Mouse (Mus musculus) T-helper 2 cell (primary cell): ENCODE results near the gene Snx17.

ENCODE experiments used
- in situ Hi-C: fragments of 300-600 bp; cut with MboI, MseI; formaldehyde crosslinking; loops from one replicate; pipeline ENCODE4 v1.15.1; 2025; ENCODE audit warnings: high pct_unique_total_duplicates

The Snx17 gene

DNA sequence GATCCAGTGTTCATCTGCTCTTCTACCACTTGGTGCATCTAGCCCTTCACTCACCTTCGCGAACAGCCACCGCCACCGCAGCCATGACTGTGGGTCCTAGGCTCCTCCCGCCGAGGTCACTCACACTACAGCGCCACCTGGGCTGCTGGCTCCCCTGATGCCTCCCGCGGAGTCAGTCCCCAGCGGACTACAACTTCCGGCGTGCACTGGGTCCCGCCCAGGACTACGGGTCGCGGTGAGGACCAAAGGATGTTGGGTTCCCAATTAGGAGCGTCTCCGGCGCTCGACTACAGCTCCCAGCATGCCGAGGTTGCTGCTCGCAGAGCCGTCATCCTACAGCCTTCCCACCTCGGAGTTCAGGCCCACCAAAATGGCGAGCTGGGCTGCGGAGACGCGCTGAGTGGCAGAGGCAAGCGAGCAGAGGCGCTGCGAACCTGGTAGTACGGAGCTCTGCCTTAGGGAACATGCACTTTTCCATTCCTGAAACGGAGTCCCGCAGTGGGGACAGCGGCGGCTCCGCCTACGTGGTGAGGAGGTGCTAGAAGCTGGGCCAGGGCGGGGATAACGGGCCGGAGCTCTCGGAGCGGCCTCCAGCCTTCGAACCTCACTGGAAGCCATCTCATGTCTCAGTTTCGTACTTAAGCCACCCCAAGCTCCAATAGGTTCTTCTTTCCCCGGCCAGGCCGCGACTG, at the start of gene Snx17, which contains the start of gene Eif2b4:
Snx17 (plus strand) TSS at position 289 of the 692 bp plus-strand sequence.
Eif2b4 (minus strand) TSS at position 492 of the 692 bp plus-strand sequence.
- in situ Hi-C loops, result loop anchor here (10.0 kb wide), 1 partner anchor 958 kb away; the partner anchor contains the start of gene Selenoi

DNA sequence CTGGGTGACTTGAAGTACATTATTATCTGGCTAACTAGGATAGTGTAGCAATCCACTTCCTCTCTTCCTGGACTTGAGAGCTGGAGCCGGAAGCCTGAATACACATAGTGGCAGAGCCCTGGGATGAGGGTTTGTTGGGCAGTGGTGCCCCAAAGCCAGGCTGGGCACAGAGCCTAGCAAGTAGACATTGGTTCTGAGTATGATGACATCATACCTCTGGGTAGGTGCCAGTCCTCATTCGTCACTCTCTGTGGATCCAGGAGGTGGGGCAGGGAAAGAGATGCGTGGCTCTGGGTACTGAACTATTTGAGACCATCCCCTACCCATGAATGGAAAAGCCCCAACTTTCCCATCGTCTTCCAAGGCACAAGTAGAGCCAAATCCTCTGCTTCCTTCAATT, 43.2 kb upstream of the Snx17 start:
- in situ Hi-C loops, result loop anchor here (5.0 kb wide), 1 partner anchor 62 kb away; no protein-coding TSS in a partner anchor

DNA sequence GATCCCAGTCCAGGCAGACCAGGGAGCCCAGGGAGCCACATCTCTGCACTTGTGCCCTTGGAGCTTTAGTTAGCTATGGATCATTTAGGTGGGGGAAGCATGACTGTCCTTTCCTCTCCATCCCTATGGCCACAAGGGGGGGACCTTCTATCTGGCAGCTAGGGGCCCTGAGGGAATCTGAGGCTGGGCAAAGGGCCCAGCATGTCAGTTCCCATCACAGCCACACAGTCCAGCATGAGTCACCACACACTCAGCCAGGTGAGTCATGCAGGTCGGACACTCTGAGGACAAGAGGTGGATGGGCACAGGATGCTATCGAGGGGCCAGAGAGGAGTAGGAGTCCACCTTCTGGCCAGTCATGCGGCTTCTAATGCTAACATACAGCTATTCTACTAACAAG, 41.3 kb upstream of the Snx17 start:
- in situ Hi-C loops, result no loop called here

- in situ Hi-C loops, result no loop called here
Observed at GRCm38 (mm10) chr5:31153516-31154151, 39.4 kb upstream of the Snx17 start.

- in situ Hi-C loops, result no loop called here
Observed at GRCm38 (mm10) chr5:31154152-31154553, 38.9 kb upstream of the Snx17 start, which contains the start of gene Mpv17. Gene Mpv17, minus strand, starts transcription at chr5:31154251.

- in situ Hi-C loops, result no loop called here
Observed at GRCm38 (mm10) chr5:31162462-31162861, 30.6 kb upstream of the Snx17 start.

DNA sequence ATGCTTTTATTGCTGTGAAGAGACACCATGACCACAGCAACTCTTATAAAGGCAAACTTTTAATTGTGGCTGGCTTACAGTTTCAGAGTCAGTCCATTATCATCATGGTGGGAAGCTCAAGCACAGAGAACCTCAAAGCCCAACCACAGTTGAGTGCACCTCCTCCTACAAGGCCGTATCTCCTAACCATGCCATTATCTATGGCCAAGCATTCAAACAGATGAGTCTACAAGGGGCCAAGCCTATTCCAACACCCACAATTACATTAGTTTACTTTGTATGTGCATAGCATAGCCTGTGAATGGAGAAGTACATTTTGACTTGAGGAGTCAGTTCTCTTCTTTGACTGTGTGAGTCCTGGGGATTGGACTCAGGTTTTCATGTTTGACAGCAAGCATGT, 28.1 kb upstream of the Snx17 start:
- in situ Hi-C loops, result no loop called here

GRCm38 (mm10) chr5:31168630-31169029, 24.4 kb upstream of the Snx17 start:
- in situ Hi-C loops, result no loop called here

GRCm38 (mm10) chr5:31179301-31179765, 13.7 kb upstream of the Snx17 start:
- in situ Hi-C loops, result loop anchor here (10.0 kb wide), 1 partner anchor 125 kb away; the partner anchor contains the start of gene Cad

DNA sequence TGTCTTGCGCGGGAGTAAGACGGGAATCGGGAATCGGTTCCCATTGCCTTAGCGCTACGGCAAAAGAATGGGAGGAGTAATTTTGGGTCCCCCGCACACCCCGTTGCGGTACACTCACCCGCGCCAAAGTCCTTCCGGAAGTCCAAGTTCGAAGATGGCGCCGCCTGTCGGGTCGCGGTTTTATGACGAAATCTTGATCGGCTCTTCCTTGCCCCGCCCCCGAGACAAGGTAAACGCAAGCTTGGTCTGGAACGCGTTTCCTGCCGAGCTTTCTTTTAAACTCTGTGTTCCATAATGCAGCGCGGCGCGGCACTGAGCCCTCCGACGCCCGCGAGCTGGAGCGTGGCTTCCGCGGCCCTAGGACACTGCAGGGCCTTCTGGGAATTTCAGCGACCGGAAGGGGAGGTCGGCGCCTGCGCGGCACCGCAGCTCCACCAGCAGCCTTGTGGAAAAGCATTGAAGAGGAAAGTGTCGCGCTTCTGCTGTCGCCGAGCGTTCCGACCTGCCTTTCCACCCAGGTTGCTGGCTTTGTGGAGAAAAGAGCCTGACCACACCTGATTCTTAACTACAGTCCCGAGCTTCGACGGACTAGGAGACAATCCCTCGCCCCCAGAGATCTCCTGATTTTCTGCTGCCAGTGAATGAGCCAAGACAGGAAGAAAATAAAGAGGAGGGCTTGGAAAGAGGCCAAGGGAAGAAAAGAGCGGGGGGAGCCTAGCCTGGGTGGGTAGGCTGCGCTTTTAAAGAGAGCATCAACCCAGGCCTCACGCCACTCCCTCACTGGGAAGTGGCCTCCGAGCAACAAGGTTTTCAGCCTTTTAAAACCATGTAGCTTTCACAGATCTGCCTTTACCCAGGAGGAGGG, 13.0 kb upstream of the Snx17 start, which contains the start of the genes Gm29609 and Gtf3c2:
Gm29609 (minus strand) TSS at position 146 of the 865 bp plus-strand sequence.
Gtf3c2 (minus strand) TSS at position 379 of the 865 bp plus-strand sequence.
- in situ Hi-C loops, result loop anchor here (10.0 kb wide), 2 partner anchors 125 to 345 kb away; partner anchors contain the start of genes Cad, Slc4a1ap and Supt7l

DNA sequence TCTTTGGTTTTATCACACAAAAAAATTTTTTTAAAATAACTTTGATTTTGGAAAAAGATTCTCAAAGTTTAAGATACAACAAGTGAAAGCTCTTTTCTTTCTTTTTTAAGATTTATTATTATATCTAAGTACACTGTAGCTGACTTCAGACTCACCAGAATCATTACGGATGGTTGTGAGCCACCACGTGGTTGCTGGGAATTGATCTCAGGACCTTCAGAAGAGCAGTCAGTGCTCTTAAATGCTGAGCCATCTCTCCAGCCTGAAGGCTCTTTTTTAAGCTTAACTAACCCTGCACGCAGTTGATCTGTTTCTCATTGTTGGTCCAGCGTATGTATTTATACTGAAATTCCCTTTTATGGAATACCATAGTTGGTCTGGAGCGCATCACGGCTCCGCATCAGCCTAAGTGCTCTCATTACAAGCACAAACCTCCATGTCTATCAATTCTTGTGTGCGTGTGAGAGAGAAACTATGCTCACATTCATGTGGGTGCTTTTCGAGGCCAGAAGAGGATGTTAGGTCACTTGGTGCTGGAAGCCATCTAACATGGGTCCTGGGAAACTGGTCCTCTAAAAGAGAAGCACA, 11.8 kb upstream of the Snx17 start:
- in situ Hi-C loops, result loop anchor here (10.0 kb wide), 1 partner anchor 344 kb away; the partner anchor contains the start of genes Slc4a1ap and Supt7l

GRCm38 (mm10) chr5:31183678-31184077, 9.3 kb upstream of the Snx17 start:
- in situ Hi-C loops, result loop anchor here (10.0 kb wide), 1 partner anchor 341 kb away; the partner anchor contains the start of genes Slc4a1ap and Supt7l

DNA sequence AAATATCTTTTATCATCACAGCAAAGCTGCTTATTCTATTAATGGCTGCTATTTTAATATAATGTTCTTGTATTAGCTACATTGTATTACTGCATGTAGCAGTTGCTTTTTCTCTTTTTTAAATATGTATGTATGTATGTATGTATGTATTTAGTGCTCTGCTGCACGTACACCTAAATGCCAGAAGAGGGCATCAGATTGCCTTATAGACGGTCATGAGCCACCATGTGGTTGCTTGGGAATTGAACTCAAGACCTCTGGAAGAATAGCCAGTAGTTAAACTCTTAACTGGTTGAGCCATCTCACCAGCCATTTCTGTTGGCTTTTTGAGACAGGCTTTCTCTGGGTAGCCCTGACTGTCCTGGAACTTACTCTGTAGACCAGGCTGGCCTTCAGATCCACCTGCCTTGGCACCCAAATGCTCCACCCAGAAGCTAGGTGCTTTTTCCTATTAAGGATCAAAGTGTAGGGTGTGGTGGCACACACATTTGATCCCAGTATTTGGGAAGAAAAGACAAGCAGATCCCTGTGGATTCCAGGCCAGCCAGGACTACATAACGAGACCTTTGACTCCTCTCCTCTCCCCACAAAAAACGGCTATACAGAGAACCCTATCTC, 4.7 kb upstream of the Snx17 start:
- in situ Hi-C loops, result loop anchor here (10.0 kb wide), 1 partner anchor 336 kb away; the partner anchor contains the start of genes Slc4a1ap and Supt7l

GRCm38 (mm10) chr5:31190201-31190600, 2.8 kb upstream of the Snx17 start:
- in situ Hi-C loops, result loop anchor here (10.0 kb wide), 1 partner anchor 955 kb away; the partner anchor contains the start of gene Selenoi

GRCm38 (mm10) chr5:31192045-31192938, 735 bp upstream of the Snx17 start:
- in situ Hi-C loops, result loop anchor here (10.0 kb wide), 1 partner anchor 957 kb away; the partner anchor contains the start of gene Selenoi

DNA sequence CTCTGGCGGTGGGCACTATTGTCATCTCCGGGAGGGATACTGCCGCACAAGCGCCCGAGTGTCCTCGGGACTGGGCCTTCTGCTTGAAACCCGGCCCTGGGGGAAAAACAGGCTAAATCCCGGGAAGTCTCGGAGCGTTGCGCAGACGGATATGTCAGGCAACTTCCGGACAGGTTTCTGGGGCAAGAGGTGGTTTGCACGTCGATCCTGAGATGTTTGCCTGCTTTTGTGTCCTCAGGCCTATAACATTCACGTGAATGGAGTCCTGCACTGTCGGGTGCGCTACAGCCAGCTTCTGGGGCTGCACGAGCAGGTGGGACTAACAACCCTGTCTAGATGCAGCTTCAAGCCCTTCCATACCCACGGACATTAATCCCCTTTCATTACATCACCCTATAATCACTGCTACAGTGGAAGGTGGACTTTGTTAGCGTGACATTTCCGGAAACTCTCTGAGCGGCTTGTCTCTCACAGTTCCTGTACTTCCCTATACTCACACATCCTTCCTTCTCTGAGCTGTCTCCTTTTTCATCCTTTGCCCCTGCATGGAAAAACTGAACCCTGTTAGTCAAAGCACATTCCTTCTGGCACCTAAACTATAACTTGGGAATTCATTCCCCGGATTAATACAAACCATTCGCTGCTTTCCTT, 729 bp downstream of the Snx17 start:
- in situ Hi-C loops, result loop anchor here (10.0 kb wide), 1 partner anchor 959 kb away; the partner anchor contains the start of gene Selenoi

DNA sequence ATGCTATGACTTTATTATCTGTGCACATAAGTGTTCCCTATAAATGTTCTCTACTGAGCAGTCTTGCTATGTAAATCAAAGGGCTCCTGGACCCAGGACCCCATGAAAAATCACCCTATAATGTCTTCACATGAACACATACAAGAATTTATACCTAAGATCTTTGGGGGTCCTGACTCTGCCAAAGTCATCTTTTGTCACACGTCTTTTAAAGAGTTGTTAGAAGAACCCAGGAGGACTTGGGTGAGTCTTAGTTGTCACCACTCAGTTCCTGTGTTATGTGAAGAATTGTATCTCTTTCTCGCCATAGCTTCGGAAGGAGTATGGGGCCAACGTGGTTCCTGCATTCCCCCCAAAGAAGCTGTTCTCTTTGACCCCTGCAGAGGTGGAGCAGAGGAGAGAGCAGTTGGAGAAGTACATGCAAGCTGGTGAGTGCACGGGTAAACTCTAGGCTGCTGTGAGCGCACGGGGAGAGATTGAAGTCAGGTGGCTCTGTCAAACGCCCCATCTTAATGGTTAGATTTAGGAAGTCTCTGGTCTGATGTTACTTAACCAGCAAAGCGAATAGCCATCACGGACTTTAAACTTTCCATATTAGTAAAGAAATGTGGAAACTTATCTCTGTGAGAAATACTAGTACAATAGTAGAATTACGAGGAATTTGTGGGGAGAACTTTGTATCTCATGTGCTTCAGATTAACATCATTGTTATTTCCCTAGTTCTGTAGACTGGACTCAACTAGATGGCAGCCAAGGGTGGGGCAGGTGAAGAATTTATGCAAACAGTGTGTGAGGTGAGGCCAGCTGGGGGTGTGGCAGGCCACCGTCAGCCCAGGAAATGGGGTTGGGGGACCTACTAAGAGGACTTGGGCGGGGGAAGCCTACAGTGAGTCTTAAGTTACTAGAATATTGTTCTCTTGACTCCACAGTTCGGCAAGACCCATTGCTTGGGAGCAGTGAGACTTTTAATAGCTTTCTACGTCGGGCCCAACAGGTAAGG, 1.8 kb downstream of the Snx17 start:
- in situ Hi-C loops, result loop anchor here (10.0 kb wide), 1 partner anchor 960 kb away; the partner anchor contains the start of gene Selenoi
